Mouse (Mus musculus) embryonic fibroblast, embryonic 13.5 days (primary cell): ENCODE measurements around the gene Coch. TPM values are rescaled to one million over a fixed set of nuclear protein-coding genes. Genes with fewer than 3 reads are reported as not detected.

Experiments
- H3K27ac ChIP-seq: 2 replicates; pipeline ENCODE4 v1.5.1; 2012; ENCODE audit warnings: low read length, control low read depth, inconsistent platforms; ENCODE audit not compliant: insufficient read depth
- H3K4me1 ChIP-seq: 2 replicates; pipeline ENCODE4 v1.6.1; 2011; ENCODE audit warnings: low read length; ENCODE audit not compliant: control insufficient read depth, insufficient read depth
- H3K4me3 ChIP-seq: 2 replicates; pipeline ENCODE4 v1.5.1; 2011; ENCODE audit warnings: mild to moderate bottlenecking, control low read depth, low read length; ENCODE audit not compliant: insufficient read depth
- CTCF ChIP-seq: IDR thresholded peaks from 2 replicates; pipeline ENCODE4 v1.5.1; 2011; ENCODE audit warnings: mild to moderate bottlenecking, control low read depth, low read length, moderate library complexity, borderline replicate concordance; ENCODE audit not compliant: insufficient read depth
- POLR2A ChIP-seq: IDR thresholded peaks from 2 replicates; pipeline ENCODE4 v1.6.1; 2011; ENCODE audit warnings: low read depth, mild to moderate bottlenecking, control low read depth, low read length, moderate library complexity
- polyA plus RNA-seq: library from polyadenylated mRNA; stranded (reverse); fragments of >200 nt; gene quantifications from 2 replicates; pipeline ENCODE4 v1.2.4, GENCODE M21; 2011; ENCODE audit warnings: low read depth; ENCODE audit not compliant: missing spikeins, insufficient read length

The Coch gene
- polyA plus RNA-seq, 1 experiment: 3.8 TPM

- TF ChIP-seq CTCF (no peak), POLR2A (no peak)
- H3K27ac ChIP-seq: no peak overlapping the region
- H3K4me3 ChIP-seq: no peak overlapping the region
Observed at GRCm38 (mm10) chr12:51591921-51592320, 1.2 kb upstream of the Coch start.

GRCm38 (mm10) chr12:51592888-51593228 is 283 bp upstream of the Coch start:
- no peak for TF ChIP-seq POLR2A
- no peak for TF ChIP-seq CTCF
- Histone ChIP-seq H3K4me3 (peak overlapping the region; percentile 17; the same call in 1 of the 2 replicates), H3K4me1 (no peaks in the 10 kb centered on the region), H3K27ac (no peak overlapping the region)

More at GRCm38 (mm10) chr12:51591921-51592320, 1.2 kb upstream of the Coch start:
- no peaks in the 10 kb centered on the region for H3K4me1 ChIP-seq

- Histone ChIP-seq H3K27ac (no peak overlapping the region), H3K4me1 (no peaks in the 10 kb centered on the region), H3K4me3 (peak overlapping the region; percentile 31)
- TF ChIP-seq POLR2A (no peak), CTCF (no peak)
Observed at GRCm38 (mm10) chr12:51594030-51594470, 909 bp downstream of the Coch start.

GRCm38 (mm10) chr12:51603306-51603705 is 10.2 kb downstream of the Coch start:
- no peak overlapping the region for H3K27ac ChIP-seq

GRCm38 (mm10) chr12:51606138-51606537 is 13.0 kb downstream of the Coch start:
- peak overlapping the region; percentile 40; the same call in 1 of the 2 replicates for H3K27ac ChIP-seq
- no peak for TF ChIP-seq POLR2A
- no peak for TF ChIP-seq CTCF
- peaks cover 2% of the 10 kb centered on the region; the same call in 1 of the 2 replicates for H3K4me1 ChIP-seq
- no peak overlapping the region for H3K4me3 ChIP-seq

More at GRCm38 (mm10) chr12:51603306-51603705, 10.2 kb downstream of the Coch start:
- Histone ChIP-seq H3K4me1 (peaks cover 2% of the 10 kb centered on the region; the same call in 1 of the 2 replicates), H3K4me3 (no peak overlapping the region)
- TF ChIP-seq POLR2A: no peak
- no peak for TF ChIP-seq CTCF

GRCm38 (mm10) chr12:51612361-51612760 is 19.2 kb downstream of the Coch start:
- TF ChIP-seq POLR2A: no peak
- no peak for TF ChIP-seq CTCF
- no peak overlapping the region for H3K27ac ChIP-seq
- H3K4me1 ChIP-seq: no peaks in the 10 kb centered on the region
- H3K4me3 ChIP-seq: no peak overlapping the region

- Histone ChIP-seq H3K4me1 (no peaks in the 10 kb centered on the region), H3K27ac (no peak overlapping the region), H3K4me3 (no peak overlapping the region)
- TF ChIP-seq POLR2A (no peak), CTCF (no peak)
Observed at GRCm38 (mm10) chr12:51620572-51620971, 27.4 kb downstream of the Coch start.

GRCm38 (mm10) chr12:51621161-51621560 is 28.0 kb downstream of the Coch start:
- Histone ChIP-seq H3K27ac (no peak overlapping the region), H3K4me3 (no peak overlapping the region), H3K4me1 (no peaks in the 10 kb centered on the region)
- TF ChIP-seq POLR2A: no peak
- TF ChIP-seq CTCF: no peak

GRCm38 (mm10) chr12:51622670-51623365 is 29.7 kb downstream of the Coch start:
- H3K4me3 ChIP-seq: no peak overlapping the region

GRCm38 (mm10) chr12:51623366-51623694 is 30.2 kb downstream of the Coch start:
- no peaks in the 10 kb centered on the region for H3K4me1 ChIP-seq
- TF ChIP-seq POLR2A (no peak), CTCF (no peak)
- H3K27ac ChIP-seq: no peak overlapping the region
- no peak overlapping the region for H3K4me3 ChIP-seq

More at GRCm38 (mm10) chr12:51622670-51623365, 29.7 kb downstream of the Coch start:
- Histone ChIP-seq H3K27ac (no peak overlapping the region), H3K4me1 (no peaks in the 10 kb centered on the region)
- no peak for TF ChIP-seq POLR2A
- no peak for TF ChIP-seq CTCF

GRCm38 (mm10) chr12:51633481-51633880 is 40.3 kb downstream of the Coch start:
- no peak for TF ChIP-seq CTCF
- no peak overlapping the region for H3K27ac ChIP-seq
- no peak overlapping the region for H3K4me3 ChIP-seq
- H3K4me1 ChIP-seq: no peaks in the 10 kb centered on the region

GRCm38 (mm10) chr12:51636260-51636659 is 43.1 kb downstream of the Coch start:
- Histone ChIP-seq H3K4me1 (no peaks in the 10 kb centered on the region; the same call in 1 of the 2 replicates), H3K4me3 (no peak overlapping the region), H3K27ac (no peak overlapping the region)
- TF ChIP-seq POLR2A (no peak), CTCF (no peak)
